Mouse (Mus musculus): ENCODE results near the gene Mrln.
"Not testable (repeated sequence)": the region's sequence is repeated elsewhere in the genome, so short reads cannot be mapped to it uniquely, and the experiment has no call there.

The Mrln gene

GRCm38 (mm10) chr10:70195279-70195678 is 9.2 kb upstream of the Mrln start:
- no peak for DNase-seq (ENCODE audit: low read depth, low spot score)

GRCm38 (mm10) chr10:70195786-70196185 is 8.7 kb upstream of the Mrln start:
- no peak for DNase-seq (ENCODE audit: low read depth, low spot score)

GRCm38 (mm10) chr10:70196666-70197065 is 7.8 kb upstream of the Mrln start:
- no peak for DNase-seq (ENCODE audit: low read depth, low spot score)

DNA sequence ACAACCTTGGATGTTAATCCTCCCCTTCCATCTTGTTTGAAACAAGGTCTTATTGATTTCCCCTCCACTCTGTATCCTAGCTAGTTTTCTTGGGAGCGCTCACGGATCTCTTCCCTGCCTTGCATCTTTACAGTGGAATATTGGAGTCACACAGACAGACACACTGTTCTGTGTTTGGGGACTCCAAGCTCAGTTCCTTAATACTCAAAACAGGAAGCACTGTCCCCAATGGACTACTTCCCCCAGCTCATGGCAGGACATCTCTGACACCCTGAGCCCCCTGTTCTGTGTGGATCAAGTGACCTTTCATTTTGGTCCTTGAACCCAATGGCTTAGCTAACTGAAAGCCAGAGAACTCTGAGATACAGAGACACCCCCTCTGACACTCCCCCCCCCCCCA is 6.9 kb upstream of the Mrln start:
- DNase-seq (ENCODE audit: low read depth, low spot score): no peak

DNA sequence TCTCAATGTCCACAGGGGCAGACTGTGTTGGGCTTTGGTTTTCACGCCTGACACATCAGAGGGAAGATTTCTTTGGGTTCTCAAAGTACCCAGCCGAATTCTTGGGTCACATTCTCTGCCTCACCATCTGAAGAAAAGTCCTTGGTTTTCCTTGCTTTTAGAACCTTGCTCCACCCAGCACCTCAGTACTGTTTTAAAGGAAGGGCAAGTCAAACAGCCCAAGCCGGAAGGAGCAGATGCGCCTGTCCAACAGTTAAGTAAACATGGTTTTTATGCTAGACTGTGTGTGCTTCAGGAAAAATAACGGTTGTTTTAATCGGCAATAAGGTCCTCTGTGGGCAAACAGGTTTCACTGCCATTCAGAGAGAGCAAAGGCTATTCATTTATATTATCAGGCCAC is 6.5 kb upstream of the Mrln start:
- no peak for DNase-seq (ENCODE audit: low read depth, low spot score)

GRCm38 (mm10) chr10:70198951-70199463 is 5.5 kb upstream of the Mrln start:
- DNase-seq (ENCODE audit: low read depth, low spot score): no peak

- no peak for DNase-seq (ENCODE audit: low read depth, low spot score)
Observed at GRCm38 (mm10) chr10:70199466-70200210, 4.8 kb upstream of the Mrln start.

- DNase-seq (ENCODE audit: low read depth, low spot score): no peak
Observed at GRCm38 (mm10) chr10:70200889-70201500, 3.5 kb upstream of the Mrln start.

GRCm38 (mm10) chr10:70211281-70211680 is 6.8 kb downstream of the Mrln start:
- DNase-seq (ENCODE audit: low read depth, low spot score): no peak

GRCm38 (mm10) chr10:70220971-70221370 is 16.5 kb downstream of the Mrln start:
- no peak for DNase-seq (ENCODE audit: low read depth, low spot score)

DNA sequence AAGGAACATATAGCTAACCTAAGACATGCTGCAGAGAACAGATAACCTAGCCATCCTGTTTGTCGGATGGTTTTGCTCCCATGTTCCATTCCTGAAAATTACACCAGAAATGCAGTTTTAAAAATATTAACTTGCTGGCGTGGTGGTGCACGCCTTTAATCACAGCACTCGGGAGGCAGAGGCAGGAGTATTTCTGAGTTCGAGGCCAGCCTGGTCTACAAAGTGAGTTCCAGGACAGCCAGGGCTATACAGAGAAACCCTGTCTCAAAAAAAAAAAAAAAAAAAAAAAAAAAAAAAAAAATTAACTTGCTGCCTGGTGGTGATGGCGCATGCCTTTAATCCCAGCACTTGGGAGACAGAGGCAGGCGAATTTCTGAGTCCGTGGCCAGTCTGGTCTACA is 17.8 kb downstream of the Mrln start:
- DNase-seq (ENCODE audit: low read depth, low spot score): not testable (repeated sequence)

GRCm38 (mm10) chr10:70224571-70224970 is 20.1 kb downstream of the Mrln start:
- DNase-seq (ENCODE audit: low read depth, low spot score): no peak

DNA sequence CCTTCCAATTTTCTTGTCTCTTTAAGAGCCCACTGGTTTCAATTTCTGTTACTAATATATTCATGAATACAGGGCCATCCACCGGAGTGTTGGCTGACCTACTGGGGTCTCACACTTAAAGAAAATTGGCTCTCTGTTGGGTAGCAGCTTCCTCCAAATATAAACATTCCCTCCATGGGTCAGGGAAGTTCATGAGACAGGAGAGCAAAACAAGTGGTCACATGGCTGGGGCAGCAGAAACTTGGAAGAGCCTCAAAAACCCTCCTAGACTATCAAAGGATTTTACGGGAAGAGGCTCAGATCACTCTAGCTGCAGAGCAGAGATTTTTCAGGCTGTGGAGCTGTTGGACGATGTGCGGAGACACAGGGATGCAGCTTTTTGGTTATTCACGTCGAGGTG is 21.3 kb downstream of the Mrln start:
- no peak for DNase-seq (ENCODE audit: low read depth, low spot score)

DNA sequence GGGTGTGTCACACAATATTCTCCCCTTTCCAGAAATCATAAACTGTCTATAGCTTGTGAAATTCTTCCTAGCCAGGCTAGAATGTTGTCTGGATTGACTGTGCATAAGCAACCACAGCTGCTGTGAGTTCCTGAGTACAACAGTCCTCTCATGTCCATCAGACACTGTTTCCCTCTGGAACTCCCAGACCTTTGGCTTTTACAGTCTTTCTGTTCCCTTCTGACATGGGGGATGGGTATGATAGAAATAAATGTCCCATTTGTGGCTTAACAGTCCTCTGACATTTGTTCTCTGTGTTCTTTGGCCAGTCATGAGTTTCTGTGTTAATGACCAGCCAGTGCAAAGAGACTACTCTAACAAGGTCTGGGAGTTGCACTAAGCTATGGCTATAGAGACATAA is 22.1 kb downstream of the Mrln start:
- DNase-seq (ENCODE audit: low read depth, low spot score): no peak

DNA sequence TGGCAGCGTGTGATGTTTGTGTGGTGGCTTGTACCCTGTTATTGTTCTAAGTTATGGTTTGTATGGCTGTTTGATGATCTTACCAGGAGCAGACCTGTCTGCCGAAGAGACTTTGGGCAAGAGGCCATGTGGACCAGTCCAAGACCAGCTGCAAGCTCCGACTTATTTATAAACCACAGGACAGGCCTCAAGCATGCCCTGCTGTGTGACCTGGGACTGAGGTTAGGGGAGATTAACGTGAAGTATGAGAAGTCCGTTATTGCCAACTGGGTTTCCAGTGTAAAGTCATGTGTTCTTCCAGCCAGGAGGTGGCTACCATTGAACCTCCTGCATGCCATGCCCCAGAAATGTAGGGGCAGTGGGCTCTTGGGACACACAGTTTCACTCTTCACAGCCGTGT is 25.9 kb downstream of the Mrln start:
- DNase-seq (ENCODE audit: low read depth, low spot score): no peak

DNA sequence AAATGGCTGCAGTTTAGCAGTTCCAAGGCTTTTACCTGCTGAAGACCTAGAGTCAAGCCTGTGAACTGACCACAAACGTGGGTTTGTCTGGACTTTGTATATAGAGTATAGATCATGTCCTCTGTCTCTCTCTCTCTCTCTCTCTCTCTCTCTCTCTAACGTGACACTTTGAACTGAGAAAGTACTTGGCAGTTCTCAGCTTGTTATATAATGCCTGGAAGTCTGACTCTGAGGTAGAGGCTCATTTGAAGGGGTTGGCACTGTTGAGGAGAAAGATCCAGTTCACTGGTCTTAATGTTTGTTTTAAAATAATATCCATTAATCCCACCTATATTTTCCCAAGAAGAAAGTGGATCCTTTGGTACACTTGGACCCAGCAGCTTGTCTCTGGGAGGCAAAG is 33.5 kb downstream of the Mrln start:
- no peak for DNase-seq (ENCODE audit: low read depth, low spot score)

DNA sequence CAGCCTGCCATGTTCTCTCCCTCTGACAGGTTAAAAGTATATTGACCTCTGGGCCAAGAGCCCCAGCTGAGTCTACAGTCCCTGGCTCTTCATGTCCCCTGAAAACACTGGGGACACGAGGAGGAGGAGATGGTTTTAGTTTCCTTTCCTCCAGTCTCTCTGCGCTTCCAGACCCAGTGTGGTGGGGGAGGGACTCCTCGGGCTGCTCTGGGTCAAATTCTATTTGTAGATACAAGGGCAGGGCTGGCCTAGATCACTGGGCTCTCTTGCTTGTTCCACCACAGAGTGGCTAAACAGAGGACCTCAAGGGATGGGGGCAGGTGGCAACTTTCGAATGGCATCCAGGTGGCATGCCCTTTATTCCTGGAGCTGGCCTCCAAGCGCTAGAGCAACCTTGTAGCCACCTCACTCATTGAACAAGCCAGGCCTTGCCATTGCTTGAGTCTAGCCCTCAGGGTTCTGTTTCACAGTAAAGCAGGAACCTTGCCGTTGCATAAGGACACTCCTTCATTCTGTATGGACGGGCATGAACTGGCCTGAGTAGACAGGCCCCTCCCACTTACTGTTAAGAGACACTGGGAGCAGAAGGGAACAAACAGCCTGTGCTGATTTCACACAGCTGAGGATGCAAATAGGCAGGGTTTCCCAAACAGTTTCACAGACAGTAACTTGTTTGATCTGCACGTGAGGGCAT is 38.4 kb downstream of the Mrln start:
- DNase-seq (ENCODE audit: low read depth, low spot score): no peak

DNA sequence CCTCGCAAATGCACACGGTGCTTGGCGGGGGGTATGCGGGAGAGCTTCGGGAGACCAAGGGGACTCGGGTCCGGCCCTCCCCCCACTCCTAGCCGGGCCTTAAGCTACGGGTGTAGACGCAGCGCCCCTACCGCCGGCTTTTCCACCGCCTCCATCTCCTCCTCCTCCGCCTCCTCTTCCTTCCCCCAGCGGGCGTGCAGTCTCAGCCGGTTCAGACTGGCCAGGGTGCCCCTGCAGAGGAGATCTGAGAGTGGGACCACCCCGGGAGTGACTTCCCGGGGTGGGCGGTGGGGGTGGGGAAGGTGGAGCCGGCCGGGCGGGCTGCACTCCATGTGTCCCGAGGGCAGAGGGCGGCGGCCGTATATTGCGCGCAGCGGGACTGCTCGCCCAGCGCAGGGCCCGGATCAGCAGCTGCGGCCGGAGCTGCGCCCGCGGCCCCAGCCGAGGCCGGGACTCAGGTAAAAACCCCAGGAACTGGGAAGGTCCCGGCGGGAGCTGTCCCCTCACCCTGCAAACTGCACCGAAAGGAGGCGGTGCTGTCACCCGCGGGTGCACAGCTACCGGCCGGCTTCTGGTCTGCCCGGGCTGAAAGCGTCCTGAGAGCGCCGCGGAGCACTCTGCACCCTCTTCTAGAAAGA is 40.6 kb downstream of the Mrln start, which contains the start of gene Slc16a9:
Gene Slc16a9, plus strand, starts transcription at position 180 of the 638 bp plus-strand sequence.
- DNase-seq (ENCODE audit: low read depth, low spot score): no peak

DNA sequence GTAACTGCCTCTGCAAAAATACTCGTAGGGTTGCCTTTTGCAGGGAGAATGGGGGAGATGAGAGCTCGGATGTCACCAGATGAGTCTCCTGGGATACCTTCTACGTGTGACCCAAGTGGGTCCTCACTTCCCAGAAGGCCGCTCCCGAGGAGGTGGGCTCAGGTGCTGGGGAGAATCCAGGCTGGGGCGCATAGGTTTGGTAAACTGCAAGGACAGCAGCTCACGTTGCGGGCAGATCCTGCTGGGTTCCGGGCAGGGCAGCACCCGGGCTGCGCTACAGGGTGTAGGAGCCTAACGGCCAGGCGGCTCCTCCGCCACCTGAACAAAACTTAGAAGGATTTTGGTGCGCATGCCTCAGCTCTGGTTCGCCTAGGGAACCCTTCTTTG is 41.1 kb downstream of the Mrln start:
- no peak for DNase-seq (ENCODE audit: low read depth, low spot score)

DNA sequence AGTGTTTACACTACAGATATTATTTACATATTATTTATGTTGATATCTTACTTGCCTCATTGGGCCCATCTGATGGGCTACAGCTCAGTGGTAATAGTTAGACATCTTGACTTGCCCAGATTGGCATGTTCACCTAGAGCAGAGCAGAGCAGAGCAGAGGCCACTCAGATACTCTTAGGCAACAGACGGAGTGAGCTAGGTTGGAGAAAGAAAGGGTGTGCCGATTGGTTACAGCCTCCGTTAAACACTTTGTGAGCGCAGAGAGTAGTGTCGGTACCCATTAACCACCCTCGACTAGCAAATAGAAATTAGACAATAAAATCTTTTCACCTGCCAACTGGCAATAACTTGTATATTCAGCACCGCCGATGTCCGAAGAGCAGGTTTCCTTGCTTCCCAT is 41.6 kb downstream of the Mrln start:
- DNase-seq (ENCODE audit: low read depth, low spot score): no peak

DNA sequence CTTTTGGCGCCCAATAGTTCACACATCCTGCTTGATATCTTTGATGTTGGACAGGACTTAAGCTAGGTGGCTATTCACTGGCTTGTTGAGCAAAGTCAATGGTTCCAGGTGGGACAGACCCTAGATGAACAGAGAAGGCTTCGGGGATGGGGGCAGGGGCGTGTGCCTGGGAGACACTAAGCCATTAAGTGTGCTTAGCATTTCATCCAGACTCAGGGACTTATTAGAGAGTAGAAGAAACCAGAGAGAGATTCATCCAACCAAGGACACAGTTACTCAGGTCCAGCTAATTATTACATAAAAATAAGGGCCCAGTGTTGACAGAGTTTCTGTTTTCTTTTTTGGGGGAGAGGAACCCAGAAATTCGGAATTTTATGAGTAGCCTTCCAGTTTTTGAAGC is 45.9 kb downstream of the Mrln start:
- DNase-seq (ENCODE audit: low read depth, low spot score): no peak

- no peak for DNase-seq (ENCODE audit: low read depth, low spot score)
Observed at GRCm38 (mm10) chr10:70250766-70251165, 46.3 kb downstream of the Mrln start.

All from CD4-positive, CD25-positive, alpha-beta regulatory T cell, adult 2 months (primary cell).